Mouse (Mus musculus) granulocyte monocyte progenitor cell, adult 5-6 weeks (primary cell): ENCODE results near the gene Slc35b2. TPM values are rescaled to one million over a fixed set of nuclear protein-coding genes. Genes with fewer than 3 reads are reported as not detected.

Experiments
- ATAC-seq: replicated peaks from 2 replicates; pipeline ENCODE4 v1.8.0; 2016; ENCODE audit warnings: mild to moderate bottlenecking, moderate TSS enrichment, inconsistent platforms; ENCODE audit not compliant: poor library complexity, severe bottlenecking
- total RNA-seq, 2 experiments: library from RNA; stranded (forward) in 1 of 2; stranded (reverse) in 1 of 2; fragments of 200-712, 200-1000 nt in 1 of 2; fragments of >200 nt in 1 of 2; fragmentation: Nextera tagmentation in 1 of 2; gene quantifications; 2 replicates each; pipeline ENCODE4 v1.2.3; 2014 to 2017

The Slc35b2 gene
- total RNA-seq, 2 experiments from 2014 or later, result 39.3 to 124 TPM

DNA sequence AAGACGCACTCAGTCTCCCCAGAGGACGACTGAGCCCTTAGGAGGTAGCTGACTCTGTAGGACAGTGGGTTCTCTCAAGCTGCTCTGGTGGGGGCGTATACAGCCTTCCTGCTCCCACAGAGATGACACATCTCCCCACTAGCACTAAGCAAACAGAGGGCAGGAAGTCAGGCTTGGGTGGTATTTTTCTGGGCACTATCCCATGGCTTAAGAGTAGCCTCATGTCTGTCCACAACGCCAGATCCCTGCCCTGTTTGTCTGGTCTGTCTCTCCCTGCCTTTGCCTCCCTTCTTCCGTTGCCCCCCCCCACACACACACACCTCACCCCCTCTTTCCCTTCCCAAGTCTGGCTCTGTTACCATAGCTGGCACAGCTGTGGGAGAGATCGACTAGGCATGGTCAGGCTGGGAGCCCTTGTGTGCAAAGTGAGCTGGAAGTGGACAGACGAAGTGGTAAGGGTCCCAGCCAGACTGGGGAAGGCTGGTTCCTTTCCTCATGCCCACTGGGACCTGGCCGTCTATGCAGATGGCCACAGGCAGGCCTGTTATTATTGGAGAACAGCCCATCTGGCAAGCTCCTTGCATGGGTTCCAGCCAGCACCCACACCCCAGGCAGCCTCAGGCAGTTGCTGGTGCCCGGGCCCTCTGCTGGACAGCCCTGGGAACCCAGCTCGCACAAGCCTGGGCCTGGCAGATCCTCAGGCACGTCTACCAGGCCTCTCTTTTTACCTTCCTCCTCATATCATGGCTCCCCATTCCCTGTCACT is 33.1 kb downstream of the Slc35b2 start:
- peak; percentile 60 for ATAC-seq

DNA sequence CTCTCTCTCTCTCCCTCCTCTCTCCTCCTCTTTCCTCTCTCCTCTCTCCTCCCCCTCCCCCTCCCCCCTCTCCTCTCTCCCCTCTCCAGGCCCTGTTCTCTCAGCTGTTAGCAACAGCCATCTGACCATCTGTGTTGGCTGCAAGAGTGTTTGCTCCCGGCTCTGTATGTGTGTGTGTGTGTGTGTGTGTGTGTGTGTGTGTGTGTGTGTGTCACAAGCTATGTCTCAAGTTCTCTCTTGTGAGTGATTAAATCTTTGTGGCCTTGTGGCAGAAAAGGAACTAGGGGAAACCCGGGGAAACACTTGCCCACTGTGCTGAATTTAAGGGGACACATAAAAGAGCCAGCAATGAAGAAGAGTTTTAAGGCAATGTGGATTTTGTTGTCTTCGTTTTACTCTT is 34.1 kb downstream of the Slc35b2 start:
- ATAC-seq, result peak; percentile 51

DNA sequence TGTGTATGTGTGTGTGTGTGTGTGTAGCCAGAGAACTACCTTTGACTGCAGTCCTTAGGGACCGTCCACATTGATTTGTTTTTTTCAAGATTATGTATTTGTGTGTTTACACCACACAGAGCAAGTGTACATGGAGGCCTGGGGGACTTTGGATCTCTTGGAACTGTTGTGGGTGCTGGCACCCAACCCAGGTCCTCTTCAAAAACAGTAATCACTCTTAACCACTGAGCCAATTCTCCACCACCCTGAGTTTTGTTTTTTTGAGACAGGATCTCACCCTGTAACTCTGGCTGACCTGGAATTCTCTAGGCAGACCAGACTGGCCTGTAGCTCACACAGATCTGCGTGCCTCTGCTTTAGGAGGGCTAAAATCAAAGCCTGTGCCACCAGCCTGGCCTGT is 34.7 kb downstream of the Slc35b2 start:
- no peak for ATAC-seq

DNA sequence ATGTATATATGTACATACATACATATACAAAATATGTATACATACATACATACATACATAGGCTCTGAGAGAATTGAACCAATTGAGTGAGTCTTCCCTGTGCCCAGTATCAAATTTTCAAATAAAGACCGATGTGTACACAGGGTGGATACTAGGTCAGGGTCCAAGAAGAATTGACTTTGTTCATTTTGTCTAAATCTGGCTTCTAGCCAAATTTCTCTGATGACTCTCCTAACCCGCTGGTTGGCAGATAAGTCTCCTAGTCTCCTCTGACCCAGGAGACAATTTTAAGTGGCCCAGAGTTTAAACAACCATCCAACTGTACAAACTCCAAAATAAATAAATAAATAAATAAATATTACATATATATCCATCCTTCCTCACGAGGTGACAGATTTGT is 35.2 kb downstream of the Slc35b2 start:
- ATAC-seq, result no peak

DNA sequence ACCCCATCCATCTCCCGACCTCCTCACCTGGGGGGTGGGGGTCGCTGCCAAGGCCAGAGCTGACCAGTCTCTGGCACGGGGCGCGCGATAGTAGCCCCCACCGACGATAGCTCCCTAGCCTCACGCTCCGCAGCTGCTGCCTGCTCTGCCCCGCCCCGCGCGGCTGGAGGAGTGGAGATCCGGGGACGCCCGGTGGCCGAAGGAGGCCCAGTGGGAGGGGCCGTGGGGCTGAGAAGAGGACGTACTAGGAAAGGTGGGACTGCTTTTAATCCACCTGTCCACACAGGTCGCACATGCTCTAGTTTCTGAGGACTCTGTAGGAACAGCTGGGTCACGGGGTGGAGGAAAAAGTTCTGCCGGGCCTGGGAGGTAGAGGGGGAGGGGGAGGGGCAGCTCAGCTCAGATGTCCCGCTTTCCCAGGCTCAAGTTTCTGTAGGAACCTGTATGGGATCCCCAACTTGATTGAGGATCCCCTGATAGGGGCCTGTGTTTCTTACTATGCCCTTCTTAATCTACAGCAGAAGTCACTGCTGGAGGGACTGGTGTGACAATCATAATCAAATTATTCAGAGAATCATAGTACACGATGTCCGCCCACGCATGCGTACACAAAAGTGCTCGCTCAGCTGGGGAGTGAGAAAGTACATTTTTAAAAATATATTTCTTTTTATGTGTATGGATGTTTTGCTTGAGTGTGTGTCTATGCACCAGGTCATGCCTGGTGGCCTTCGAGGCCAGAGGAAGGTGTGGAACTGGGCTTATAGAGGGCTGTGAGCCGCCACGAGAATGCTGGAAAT is 36.0 kb downstream of the Slc35b2 start, which contains the start of gene Slc29a1:
Gene Slc29a1 (minus strand): TSS at position 161 of the 797 bp plus-strand sequence.
- peak; percentile 41 for ATAC-seq

DNA sequence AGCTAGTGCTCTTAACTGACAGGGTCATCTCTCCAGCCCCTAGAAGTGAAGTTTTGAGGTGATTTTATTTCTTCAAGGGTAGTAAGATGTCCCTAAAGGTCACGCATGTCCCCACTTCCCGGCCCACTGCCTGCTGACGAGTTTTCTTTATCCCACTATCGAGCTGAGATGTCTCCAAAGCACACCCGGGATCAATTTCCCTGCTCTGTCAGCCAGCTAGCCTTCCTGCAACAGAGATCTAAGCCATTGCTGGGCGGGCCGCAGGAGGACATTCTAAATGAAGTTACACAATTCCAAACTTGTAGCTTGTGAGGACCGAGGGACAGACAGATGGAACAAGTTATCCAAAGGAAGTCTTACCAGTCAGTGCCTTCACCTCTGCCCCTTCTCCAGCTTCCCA is 36.6 kb downstream of the Slc35b2 start:
- ATAC-seq, result no peak

DNA sequence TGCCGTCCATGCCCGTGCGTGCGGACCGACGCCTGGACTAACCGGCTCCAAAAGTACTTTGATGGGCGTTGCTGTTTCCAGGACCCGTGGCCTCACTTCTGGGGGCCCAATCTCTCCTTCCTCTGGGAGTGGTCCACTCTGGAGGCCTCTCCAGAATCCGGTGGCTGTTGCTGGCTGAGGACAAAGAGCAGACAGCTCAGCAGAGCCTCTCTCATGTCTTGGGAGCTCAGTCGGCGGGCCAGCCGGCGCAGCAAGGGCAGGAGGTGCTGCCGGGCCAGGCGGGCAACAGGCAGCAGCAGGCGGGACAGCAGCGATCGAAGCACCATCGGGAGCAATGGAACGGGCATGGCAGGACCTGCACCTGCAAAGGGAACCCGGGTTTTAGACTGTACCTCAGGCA is 37.7 kb downstream of the Slc35b2 start:
- no peak for ATAC-seq

DNA sequence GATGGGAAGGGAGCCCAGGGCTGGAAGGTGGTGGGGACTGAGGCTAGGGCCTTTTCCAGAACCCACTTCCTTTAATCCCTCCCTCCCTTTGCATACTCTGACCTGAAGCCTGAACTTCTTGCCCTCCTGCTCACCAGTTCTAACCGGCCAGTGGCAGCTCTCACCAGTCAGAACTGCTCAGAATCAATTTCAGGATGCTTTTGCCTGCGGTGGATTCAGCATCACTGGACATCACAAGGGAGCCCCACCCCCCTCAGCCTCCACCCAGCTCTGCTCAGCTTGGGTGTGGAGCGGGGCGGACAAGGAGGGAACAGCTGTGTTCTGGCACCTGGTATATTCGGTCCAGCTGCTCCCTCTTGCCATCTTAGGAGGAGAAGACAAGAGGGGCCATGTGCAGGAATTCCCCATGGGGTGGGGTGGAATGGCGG is 38.2 kb downstream of the Slc35b2 start, which contains the start of gene Mymx:
Gene Mymx (minus strand): TSS at position 226 of the 428 bp plus-strand sequence.
- ATAC-seq, result no peak

DNA sequence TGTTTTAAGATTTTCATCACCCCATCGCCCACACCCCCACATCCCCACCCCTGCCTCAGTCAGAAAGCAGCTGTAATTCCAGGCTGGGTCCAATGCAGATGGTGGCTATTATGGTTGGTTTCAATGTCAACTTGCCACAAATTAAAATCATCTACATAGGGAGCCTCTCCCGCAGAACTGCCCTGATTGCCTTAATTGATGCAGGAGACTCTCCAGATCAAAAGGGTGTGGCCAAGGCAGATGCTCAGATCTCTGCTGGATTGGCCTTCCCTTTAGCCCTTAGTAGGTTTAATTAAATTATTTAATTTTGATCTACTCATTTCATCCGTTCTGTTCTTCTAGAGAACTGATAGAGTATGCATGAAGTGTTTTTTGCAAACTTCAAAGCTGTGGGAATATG is 39.3 kb downstream of the Slc35b2 start:
- ATAC-seq, result no peak

DNA sequence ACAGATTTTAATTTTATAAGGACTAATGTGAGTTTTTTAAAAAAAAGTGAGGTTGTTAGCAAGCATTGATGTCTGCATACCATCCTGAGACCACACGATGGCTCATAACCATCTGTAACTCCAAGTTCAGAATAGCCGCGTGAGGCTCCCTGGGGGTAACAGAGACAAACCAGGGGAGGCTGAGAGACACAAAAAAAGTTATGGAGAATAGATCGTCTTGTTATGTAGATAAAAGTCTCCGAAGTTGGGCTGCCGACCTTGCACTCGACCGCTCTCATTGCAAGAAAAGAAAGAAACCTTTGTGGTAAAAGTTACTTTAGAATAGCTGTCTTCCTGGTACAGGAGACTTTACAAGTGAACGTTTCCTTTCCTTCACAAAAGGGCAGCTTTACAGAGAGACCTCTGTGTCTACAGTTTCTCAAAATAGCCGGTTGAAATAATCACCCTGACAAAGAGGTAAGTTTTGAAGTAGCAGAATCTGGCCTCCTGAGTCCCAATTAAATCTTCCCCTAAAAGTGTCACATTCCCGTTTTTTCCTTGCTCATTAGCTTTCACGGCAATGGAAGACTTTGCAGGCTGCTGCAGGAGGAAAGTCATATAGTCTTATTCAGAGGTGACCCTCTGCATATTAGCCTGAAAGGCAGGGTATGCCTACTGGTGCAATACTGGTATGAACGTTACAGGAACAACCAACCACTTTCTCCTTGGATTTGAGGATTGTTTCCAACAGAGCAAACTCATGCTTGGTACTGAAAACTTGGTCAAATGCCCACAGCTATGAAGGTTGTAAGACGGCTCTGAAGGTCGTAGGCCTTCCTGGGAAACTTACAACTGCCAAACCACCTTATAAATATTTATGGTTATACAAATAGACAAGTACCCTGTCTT is 43.6 kb downstream of the Slc35b2 start:
- no peak for ATAC-seq

DNA sequence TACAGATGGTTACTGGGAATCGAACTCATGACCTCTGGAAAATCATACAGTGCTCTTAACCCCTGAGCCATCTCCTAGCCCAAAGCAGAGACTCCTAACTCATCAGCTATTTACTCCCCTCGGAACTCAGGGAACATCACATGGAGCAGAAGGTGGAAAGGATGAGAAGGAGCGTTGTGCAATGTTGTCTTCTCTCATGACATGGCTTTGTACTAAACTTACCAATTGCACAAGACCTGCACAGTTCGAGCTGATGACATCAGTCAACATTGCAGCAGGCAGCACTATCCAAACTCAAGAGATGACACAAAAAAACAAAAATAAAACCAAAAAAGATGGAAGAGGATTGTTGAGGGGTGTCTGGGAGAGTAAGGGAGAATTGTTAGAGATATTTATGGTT is 44.7 kb downstream of the Slc35b2 start:
- ATAC-seq, result peak; percentile 80

DNA sequence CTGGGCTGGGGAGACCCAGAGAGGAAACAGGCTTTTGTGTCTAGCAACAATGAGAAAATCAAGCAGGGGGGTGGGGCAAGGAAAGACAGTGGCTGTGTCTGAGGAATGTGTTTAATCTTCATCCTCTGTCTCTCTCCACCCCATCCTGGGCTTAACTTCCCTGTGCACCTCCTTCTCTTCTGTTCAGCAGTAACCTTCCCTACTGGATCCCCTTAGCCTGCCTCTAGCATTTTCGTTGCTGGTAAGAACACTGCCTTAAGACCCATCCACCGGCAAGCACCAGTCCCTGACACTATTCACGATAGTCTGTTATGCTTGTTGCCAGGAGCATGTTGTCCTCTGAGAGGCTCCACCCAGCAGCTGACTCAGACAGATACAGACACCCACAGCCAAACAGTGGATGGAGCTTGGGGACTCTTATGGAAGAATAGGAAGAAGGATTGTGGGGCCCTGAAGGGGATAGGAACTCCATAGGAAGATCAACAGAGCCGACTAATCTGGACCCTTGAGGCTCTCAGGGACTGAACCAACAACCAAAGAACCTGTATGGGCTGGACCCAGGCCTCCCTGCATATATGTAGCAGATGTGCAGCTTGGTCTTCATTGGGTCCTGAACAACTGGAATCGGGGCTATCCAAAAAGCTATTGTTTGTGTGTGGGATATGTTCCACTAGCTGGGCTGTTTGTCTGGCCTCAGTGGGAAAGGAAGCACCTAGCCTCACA is 46.6 kb downstream of the Slc35b2 start:
- ATAC-seq, result no peak

DNA sequence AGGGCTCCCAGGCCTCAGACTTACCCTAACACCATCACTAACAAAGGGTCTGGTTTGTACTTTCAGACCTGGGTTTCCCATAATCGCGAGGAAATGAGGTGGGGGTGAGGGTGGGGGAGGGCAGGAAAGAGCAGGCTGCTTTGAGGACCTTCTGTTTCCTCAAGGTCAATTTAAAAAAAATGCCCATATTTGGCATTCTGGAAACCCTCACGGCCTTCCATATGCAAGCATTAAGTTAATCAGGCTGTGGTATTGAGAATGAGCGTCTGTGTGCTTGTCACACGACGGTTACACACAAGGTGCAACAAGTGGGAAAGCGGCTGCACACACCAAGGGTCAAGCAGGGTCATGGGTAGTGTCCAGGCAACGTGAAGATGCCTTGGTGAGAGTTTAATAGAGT is 48.3 kb downstream of the Slc35b2 start:
- ATAC-seq, result no peak

DNA sequence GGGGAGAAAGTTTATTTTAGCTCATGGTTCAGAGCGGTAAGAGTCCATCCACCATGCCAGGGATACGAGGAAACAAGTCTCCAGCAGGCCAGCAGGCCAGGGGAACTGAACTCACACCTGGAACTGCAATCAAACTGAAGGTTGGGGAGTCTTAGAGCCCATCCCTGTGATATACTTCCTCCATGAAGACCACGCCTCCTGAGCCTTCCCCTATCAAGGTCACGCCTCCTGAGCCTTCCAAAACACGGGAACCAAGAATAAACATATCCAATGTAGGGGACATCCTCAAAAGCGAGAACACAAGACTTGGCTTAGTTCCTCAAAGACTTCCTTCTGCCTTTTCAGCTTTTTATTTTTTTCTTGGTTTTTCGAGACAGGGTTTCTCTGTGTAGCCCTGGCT is 49.2 kb downstream of the Slc35b2 start:
- ATAC-seq, result peak; percentile 98

DNA sequence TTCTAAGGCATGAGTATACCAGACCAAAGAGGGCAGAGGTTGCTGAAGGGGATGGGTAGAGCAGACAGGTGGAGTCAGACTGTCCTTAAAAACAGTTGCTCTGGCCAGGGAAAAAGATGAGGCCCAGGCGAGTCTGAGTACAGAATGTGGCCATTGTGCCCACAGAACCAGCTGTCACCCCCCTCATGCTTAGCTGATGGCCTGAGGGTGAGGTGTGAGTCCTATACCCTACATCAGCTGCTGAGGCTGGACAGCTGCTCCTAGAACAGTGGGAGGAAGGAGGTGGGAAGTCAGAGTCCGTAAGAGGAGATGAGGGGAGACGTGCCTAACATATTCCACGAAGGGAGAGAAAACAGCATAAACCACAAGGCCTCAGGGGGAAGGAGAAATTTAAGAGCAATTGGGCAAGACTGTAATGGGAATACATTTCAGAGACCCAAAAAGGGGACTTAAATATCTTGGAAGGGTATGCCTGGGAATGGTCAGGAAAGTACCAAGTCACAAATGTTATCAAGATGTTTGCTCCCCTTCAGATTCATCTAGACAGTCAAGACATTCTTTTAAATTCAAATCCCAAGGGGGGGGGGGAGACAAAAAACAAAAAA is 52.5 kb downstream of the Slc35b2 start:
- ATAC-seq, result no peak

DNA sequence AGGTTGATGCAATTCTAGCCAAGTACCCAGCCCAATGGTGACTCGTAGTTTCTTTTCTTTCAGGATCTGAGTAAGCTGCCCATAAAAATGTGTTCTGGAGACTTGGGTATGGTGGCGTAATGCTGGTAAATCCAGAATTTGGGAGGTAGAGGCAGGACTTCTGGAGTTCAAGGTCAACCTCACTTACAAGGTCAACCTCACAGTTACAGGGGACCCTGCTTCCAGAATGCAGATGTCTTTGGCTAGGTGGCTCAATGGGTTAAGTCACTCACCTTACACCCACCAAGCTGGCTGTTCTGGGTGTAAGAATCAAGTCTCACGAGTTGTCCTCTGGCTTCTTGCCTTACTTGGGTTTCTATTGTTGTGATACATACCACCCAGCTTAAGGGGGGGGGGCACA is 53.0 kb downstream of the Slc35b2 start:
- no peak for ATAC-seq
